Mouse (Mus musculus): ENCODE measurements around the gene Mipep. TPM values are rescaled to one million over a fixed set of nuclear protein-coding genes. Genes with fewer than 3 reads are reported as not detected.

Mipep gene
- polyA plus RNA-seq, 2 experiments, result 7.5 to 12.6 TPM

DNA sequence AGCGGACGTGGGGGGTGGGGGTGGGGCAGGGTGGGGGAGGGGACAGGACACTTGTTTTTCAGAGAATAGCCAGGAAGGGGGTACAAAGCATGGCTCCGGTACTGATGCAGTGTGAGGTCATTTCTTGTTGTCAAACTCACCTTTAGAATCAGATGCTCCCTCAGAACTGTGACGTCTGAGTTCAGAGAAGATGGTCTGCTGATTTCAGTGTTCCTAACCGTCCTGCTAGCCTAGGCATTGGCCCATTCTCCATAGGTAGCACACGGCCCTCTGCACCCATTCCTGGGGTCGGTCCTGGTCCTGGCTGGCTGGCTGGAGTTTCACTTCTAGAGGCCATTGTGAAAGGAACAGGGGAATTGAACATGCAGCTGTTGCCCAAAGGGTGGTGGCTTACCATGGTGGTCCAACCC lies 47.2 kb upstream of the Mipep start:
- Histone ChIP-seq H3K9me3 (ENCODE audit: control insufficient read depth, low read length) (no peaks in the 10 kb centered on the region), H3K4me1 (replicated peaks; ENCODE audit: control insufficient read depth in 2 of 2, insufficient read depth in 2 of 2, low read length in 1 of 2) (peaks cover 6 to 21% of the 10 kb centered on the region in 2 experiments; a peak in 3 of 4 replicates), H3K4me2 (ENCODE audit: low read depth) (peak overlapping the region; percentile 38), H3K27me3 (ENCODE audit: control insufficient read depth, insufficient read depth, low read length) (no peaks in the 10 kb centered on the region), H3K36me3 (replicated peaks; ENCODE audit: control insufficient read depth, insufficient read depth, low read depth) (no peaks in the 10 kb centered on the region), H3K27ac (no peak overlapping the region; the same call in 1 of the 2 replicates), H3K9ac (replicated peaks) (no peak overlapping the region), H3K4me3 (ENCODE audit: insufficient read depth in 1 of 2, low read depth in 2 of 2, low read length in 2 of 2) (no peak overlapping the region)
- no peak for ATAC-seq (ENCODE audit: insufficient read depth)
- no peak for DNase-seq (ENCODE audit: low read depth in 3 of 3, low spot score in 3 of 3)
- 18% methylated on average over 7 of the region's 7 CpGs for WGBS (ENCODE audit: insufficient replicate concordance)
- TF ChIP-seq EP300 (IDR thresholded peaks at IDR 0.05; ENCODE audit: low read depth) (no peak), CTCF (IDR thresholded peaks at IDR 0.05; ENCODE audit: low read depth) (no peak)

DNA sequence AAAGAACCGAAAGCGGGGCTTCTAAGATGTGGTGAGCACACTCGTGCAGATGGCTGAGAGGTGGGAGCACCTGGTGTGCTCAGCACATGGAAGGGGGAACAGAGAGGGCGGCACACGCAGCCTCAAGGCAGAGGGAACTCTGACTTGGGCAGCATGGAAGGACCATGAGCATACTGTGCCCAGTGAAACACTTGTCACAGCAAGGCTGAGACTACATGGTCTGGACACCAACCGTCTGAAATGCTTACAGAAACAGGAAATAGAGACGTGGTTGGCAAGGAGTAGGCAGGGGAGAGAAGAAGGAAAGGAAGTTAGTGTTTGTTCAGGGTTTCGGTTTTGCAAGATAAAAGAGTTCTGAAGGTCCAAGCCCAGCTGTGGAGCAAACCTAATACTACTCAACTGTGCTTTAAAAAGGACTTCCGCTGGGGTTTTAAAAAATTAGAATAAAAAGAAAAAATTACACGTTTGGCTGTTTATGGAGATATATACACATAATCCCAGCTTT lies 45.9 kb upstream of the Mipep start:
- ATAC-seq (ENCODE audit: insufficient read depth), result no peak
- 33% methylated on average over 10 of the region's 10 CpGs for WGBS (ENCODE audit: insufficient replicate concordance)

DNA sequence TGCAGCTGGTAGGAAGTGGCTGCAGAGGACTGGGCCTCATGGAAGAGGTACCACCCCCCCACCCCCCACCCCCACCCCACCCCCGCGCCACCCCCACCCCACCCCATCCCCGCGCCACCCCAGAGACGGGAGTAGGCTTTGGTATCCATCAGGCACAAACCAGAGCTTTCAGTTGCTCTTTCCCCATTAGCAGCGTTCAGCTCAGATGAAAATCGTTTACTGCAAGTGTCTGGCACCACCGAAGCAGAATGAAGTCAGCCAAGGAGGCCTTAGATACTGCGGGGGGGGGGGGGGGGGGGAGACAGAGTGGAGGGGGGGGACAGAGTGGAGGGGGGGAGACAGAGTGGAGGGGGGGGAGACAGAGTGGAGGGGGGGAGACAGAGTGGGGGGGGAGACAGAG lies 45.2 kb upstream of the Mipep start:
- DNase-seq (ENCODE audit: low read depth in 3 of 3, low spot score in 3 of 3) (no peak), ATAC-seq (ENCODE audit: insufficient read depth) (no peak)
- no peak overlapping the region for H3K4me3 ChIP-seq (ENCODE audit: insufficient read depth in 1 of 2, low read depth in 2 of 2, low read length in 2 of 2)
- H3K27me3 ChIP-seq (ENCODE audit: control insufficient read depth, insufficient read depth, low read length), result no peaks in the 10 kb centered on the region
- H3K4me2 ChIP-seq (ENCODE audit: low read depth), result no peak overlapping the region
- H3K9ac ChIP-seq (replicated peaks), result no peak overlapping the region
- H3K9me3 ChIP-seq (ENCODE audit: control insufficient read depth, low read length), result no peaks in the 10 kb centered on the region
- TF ChIP-seq CTCF (IDR thresholded peaks at IDR 0.05; ENCODE audit: low read depth) (no peak), EP300 (IDR thresholded peaks at IDR 0.05; ENCODE audit: low read depth) (no peak)
- no peaks in the 10 kb centered on the region for H3K36me3 ChIP-seq (replicated peaks; ENCODE audit: control insufficient read depth, insufficient read depth, low read depth)
- H3K27ac ChIP-seq, result no peak overlapping the region
- peaks cover 6 to 21% of the 10 kb centered on the region in 2 experiments; a peak in 3 of 4 replicates for H3K4me1 ChIP-seq (replicated peaks; ENCODE audit: control insufficient read depth in 2 of 2, insufficient read depth in 2 of 2, low read length in 1 of 2)
- WGBS (ENCODE audit: insufficient replicate concordance), result 33% methylated on average over 8 of the region's 9 CpGs

More for the DNA sequence above, 45.9 kb upstream of the Mipep start:
- Histone ChIP-seq H3K4me1 (replicated peaks; ENCODE audit: control insufficient read depth in 2 of 2, insufficient read depth in 2 of 2, low read length in 1 of 2) (peaks cover 6 to 21% of the 10 kb centered on the region in 2 experiments; a peak in 3 of 4 replicates), H3K36me3 (replicated peaks; ENCODE audit: control insufficient read depth, insufficient read depth, low read depth) (no peaks in the 10 kb centered on the region), H3K27me3 (ENCODE audit: control insufficient read depth, insufficient read depth, low read length) (no peaks in the 10 kb centered on the region), H3K27ac (no peak overlapping the region), H3K9ac (replicated peaks) (no peak overlapping the region), H3K4me3 (ENCODE audit: insufficient read depth in 1 of 2, low read depth in 2 of 2, low read length in 2 of 2) (no peak overlapping the region), H3K9me3 (ENCODE audit: control insufficient read depth, low read length) (no peaks in the 10 kb centered on the region), H3K4me2 (ENCODE audit: low read depth) (no peak overlapping the region)
- TF ChIP-seq EP300 (IDR thresholded peaks at IDR 0.05; ENCODE audit: low read depth) (no peak), CTCF (IDR thresholded peaks at IDR 0.05; ENCODE audit: low read depth) (no peak)
- DNase-seq (ENCODE audit: low read depth in 3 of 3, low spot score in 3 of 3), result no peak

DNA sequence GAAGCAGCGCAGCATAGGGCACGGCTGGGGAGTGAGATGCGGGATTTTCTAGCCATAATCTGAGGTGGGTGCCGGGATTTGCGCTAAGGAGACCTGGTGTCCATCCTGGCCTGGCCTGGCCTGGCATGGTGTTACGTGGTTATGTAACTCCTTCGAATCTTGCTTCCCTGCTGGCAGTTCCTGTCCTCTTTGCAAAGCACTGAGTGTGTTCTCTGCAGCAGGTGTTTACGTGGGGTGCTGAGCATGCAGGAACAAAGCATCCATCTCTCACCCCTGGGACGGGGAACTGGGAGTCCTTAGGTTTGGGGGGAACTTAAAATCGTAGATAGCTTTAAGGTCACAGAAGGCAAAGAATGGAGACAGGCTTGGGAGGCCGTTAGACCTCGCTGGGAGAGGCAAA lies 44.8 kb upstream of the Mipep start:
- Histone ChIP-seq H3K4me1 (replicated peaks; ENCODE audit: control insufficient read depth in 2 of 2, insufficient read depth in 2 of 2, low read length in 1 of 2) (peaks cover 6 to 22% of the 10 kb centered on the region in 2 experiments; a peak in 3 of 4 replicates), H3K4me3 (ENCODE audit: insufficient read depth in 1 of 2, low read depth in 2 of 2, low read length in 2 of 2) (no peak overlapping the region), H3K36me3 (replicated peaks; ENCODE audit: control insufficient read depth, insufficient read depth, low read depth) (no peaks in the 10 kb centered on the region), H3K27me3 (ENCODE audit: control insufficient read depth, insufficient read depth, low read length) (no peaks in the 10 kb centered on the region), H3K27ac (no peak overlapping the region), H3K9me3 (ENCODE audit: control insufficient read depth, low read length) (no peaks in the 10 kb centered on the region), H3K9ac (replicated peaks) (no peak overlapping the region), H3K4me2 (ENCODE audit: low read depth) (no peak overlapping the region)
- TF ChIP-seq CTCF (IDR thresholded peaks at IDR 0.05; ENCODE audit: low read depth) (no peak), EP300 (IDR thresholded peaks at IDR 0.05; ENCODE audit: low read depth) (no peak)
- DNase-seq (ENCODE audit: low read depth in 3 of 3, low spot score in 3 of 3) (no peak), ATAC-seq (ENCODE audit: insufficient read depth) (no peak)
- 64% methylated on average over 12 of the region's 12 CpGs for WGBS (ENCODE audit: insufficient replicate concordance)

DNA sequence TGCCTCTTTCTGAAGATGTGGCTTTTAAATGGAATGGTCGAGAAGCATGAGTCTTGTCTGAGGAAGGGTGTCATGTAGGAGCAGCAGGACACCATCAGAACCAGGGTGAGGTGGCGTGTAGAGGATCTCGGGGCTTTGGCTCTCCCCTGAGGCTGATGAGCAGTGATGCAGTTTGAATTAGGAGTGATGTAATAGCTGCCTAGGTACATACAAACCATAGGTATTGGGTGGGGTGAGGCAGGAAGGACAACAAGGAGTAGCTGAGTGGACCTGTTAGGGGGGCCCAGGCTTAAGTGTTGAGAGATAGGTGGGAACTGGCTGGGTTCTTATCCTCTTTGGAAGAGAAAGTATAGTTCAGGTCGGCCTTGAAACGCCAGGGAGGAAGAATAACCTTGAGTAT lies 43.9 kb upstream of the Mipep start:
- H3K27ac ChIP-seq, result no peak overlapping the region
- ATAC-seq (ENCODE audit: insufficient read depth) (no peak), DNase-seq (ENCODE audit: low read depth in 3 of 3, low spot score in 3 of 3) (no peak)
- H3K36me3 ChIP-seq (replicated peaks; ENCODE audit: control insufficient read depth, insufficient read depth, low read depth), result no peaks in the 10 kb centered on the region
- TF ChIP-seq CTCF (IDR thresholded peaks at IDR 0.05; ENCODE audit: low read depth) (no peak), EP300 (IDR thresholded peaks at IDR 0.05; ENCODE audit: low read depth) (no peak)
- no peak overlapping the region for H3K4me3 ChIP-seq (ENCODE audit: insufficient read depth in 1 of 2, low read depth in 2 of 2, low read length in 2 of 2)
- peaks cover 6 to 28% of the 10 kb centered on the region in 2 experiments; a peak in 3 of 4 replicates for H3K4me1 ChIP-seq (replicated peaks; ENCODE audit: control insufficient read depth in 2 of 2, insufficient read depth in 2 of 2, low read length in 1 of 2)
- no peak overlapping the region for H3K9ac ChIP-seq (replicated peaks)
- H3K9me3 ChIP-seq (ENCODE audit: control insufficient read depth, low read length), result no peaks in the 10 kb centered on the region
- WGBS (ENCODE audit: insufficient replicate concordance), result 62% methylated on average over 5 of the region's 5 CpGs
- no peak overlapping the region for H3K4me2 ChIP-seq (ENCODE audit: low read depth)
- H3K27me3 ChIP-seq (ENCODE audit: control insufficient read depth, insufficient read depth, low read length), result no peaks in the 10 kb centered on the region
